Mouse (Mus musculus) liver, postnatal 0 days (tissue): ENCODE results near the gene Trim47.

ENCODE experiments used
- CTCF ChIP-seq: sonication (generic); IDR thresholded peaks from 2 replicates; pipeline ENCODE4 v1.5.1; 2016; ENCODE audit warnings: antibody characterized with exemption, low read depth
- EP300 ChIP-seq: IDR thresholded peaks from 2 replicates; pipeline ENCODE4 v1.6.1; 2016; ENCODE audit warnings: antibody characterized with exemption, low read depth, mild to moderate bottlenecking

GRCm38 (mm10) chr11:116086258-116087193 is 40.5 kb downstream of the Trim47 start, which contains the start of gene Wbp2:
- peak; percentile 40 for TF ChIP-seq CTCF
- no peak for TF ChIP-seq EP300
